Mouse (Mus musculus) activated CD4-positive, CD25-positive, alpha-beta regulatory T cell, adult 4 months (primary cell): Measurements from ENCODE around the gene Pyroxd2. TPM values are rescaled to one million over a fixed set of nuclear protein-coding genes. Genes with fewer than 3 reads are reported as not detected.

Source experiments
- ATAC-seq: one replicate; pipeline ENCODE4 v1.8.0; 2017
- polyA plus RNA-seq, 2 experiments: library from polyadenylated mRNA; unstranded; fragments of 100-300 nt; shearing (Covaris generic); gene quantifications; one replicate each; pipeline ENCODE4 v1.2.1; 2017

Gene Pyroxd2
- polyA plus RNA-seq, 2 experiments from 2014 or later: 0.19 TPM; not detected in 1

DNA sequence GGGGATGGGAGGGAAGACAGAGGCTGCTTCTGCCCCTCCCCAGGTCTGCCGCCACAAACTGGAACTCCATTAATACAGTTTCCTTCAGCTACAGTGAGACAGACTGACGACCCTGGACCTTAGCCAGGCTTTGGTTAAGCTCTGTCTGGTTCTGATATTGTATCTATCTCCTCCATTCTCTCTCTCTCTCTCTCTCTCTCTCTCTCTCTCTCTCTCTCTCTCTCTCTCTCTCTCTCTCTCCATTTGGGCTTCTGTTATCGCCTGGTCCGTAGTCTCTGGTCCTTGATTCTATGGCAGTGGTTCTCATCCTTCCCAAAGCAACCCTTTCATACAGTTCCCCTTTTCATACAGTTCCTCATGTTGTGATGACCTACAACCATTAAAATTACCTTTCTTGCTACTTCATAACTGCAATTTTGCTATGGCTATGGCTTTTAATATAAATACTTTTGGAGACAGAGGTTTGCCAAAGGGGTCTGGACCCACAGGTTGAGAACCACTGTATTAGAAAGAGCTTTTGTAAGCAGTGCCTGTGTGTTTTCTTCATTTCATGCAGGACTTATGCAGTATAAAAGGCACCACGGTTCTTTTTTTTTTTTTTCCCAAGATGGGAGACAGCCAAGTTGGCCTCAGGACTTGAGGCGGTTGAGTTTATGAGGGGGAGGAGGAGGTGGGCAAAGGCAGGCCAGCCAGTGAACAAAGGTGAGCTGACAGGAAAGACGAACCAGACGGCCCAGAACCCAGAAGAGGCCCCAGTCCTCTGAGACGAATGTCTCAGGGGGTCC, 7.3 kb downstream of the Pyroxd2 start:
- ATAC-seq: no peak

DNA sequence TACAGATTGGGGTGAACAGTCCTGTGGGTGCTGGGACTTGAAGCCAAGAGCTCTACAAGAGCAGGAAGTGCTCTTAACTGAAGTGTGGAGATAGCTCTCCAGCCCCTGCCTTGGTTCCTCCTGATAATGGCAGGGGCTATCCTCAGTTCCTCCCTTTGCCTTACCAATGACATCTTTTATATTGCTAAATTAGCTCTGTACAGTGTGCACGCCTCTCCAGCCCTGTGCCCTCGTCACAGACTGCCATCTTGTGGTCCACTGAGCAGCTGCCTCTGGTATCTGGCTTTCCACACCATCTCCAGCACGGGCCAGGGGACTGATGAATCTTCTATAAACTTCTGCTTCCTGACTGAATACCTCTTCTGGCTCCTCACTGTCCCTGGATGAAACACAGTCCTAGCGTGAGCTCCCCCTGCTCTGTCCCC, 8.4 kb downstream of the Pyroxd2 start:
- no peak for ATAC-seq

DNA sequence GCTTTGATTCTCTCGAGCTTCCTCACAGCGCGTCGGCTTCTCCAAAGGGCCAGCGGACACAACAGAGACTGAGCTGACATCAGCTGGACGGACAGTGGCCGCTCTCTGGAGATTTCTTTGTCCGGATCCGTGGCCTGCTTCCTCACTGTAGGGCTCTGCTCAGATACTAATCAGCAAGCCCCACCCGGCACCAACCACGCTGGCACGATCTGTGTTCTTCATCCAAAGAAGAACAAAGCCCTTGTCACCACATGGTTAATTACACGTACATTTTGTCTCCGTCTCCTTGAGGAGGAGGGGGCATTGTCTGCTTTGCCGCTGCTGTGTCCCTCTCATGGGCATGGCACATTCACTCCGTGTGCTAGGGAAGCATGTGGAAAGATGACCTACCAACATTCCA, 9.3 kb downstream of the Pyroxd2 start:
- no peak for ATAC-seq

DNA sequence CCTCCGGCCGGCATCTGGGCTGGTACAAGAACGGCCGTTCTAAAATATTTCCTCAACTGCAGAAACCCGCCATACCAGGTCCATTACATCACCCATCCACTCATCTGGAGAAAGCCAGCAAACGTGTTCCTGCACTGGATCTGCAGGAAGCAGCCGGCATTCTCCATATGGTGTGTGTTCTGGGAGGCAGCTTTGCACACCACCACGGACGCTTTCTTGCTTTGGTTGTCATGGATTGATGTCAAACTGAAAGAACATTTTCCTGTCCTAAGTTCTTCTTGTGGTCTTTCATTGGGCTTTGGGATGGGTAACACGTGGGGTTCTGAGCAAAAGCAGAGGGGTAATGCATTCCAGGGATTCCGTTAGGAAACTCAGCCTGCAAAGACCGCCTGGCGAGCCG, 10.7 kb downstream of the Pyroxd2 start:
- ATAC-seq: no peak

DNA sequence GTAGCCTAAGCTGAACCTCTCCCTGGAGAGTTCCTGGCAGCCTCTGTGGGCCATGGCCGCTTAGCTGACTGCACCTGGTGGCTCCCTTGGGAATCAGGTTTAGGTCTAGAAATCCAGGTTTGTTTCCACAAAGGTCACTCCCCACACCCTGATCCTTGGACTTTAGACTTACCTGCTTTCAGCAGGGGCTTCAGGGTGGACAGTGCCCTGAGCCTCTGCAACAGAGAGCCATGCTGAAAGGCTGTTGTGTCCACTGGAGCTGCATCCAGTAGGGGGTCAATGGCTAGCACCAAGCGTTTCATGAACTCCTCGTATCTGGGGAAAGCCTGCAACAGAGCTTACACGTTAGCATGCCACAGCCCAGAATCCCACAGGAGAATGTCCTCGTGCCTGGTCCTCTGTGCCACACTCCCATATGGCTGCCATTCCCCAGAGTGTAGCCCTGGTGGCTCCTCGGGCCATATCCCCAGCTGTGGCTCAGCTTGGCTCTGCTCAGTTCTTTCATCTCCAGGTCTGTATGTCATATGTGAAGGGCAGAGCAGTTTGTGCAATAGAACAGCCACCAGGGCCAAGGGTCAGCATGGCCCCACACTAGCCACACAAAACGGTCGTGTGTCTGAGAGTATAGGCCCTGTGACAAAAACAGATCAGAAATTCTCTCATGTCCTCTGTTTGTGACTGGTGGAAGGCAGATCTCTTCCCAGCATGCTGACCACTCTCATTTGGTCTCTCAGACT, 12.2 kb downstream of the Pyroxd2 start:
- ATAC-seq: no peak

DNA sequence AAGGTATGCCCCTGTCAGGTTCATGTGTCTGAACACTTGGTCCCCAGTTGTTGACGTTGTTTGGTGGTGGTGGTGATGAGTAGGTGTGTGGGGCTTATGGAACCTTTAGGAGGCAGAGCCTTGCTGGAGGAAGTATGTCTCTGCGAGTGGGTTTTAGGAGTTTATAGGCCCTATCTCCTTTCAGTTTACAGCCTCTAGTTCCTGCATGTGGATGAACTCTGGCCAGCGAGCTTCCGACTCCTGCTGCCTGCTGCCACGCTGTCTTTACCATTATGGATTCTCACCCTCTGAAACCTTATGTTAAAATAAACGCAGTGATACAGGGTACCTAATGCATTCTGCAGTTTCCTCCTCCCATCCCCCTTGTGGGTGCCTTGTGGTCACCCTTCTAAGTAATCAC, 12.8 kb downstream of the Pyroxd2 start:
- ATAC-seq: no peak

DNA sequence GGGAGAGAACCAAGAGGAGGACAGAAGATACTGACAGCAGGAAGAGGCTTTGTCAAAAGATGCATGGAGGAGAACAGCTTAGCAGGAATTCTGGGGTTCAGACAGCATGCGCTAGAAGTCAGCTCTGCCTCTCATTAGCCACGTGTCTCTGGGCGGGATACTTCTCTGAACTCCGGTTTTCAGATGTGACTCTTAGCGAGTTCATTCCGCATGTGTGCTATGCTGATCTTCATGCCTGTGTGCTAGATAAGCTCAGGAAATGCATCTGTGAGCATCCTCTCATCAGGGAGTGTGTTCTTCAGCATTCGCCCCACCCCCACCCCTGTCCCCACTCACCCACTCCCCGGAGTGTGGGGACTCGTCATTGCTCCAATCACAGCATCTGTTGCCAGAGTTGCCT, 14.8 kb downstream of the Pyroxd2 start:
- no peak for ATAC-seq

DNA sequence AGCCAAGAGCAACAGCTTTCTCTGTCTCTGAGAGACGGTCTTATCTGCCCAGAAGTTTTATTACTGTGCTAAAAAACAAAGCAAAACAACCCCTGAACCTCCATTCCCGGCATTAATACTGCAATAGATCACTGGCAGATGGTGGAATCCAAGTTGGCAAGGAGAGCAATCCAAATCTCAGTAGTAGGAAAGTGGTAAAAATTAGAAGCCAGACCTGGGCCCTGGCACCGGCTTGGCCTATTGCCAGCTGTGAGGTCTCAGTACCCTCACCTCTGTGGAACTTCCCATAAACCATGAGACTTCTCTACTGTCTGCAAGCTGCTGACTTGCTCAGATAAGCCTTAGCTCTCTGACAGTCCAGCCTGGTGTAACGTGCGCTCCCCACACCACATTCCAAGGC, 17.6 kb downstream of the Pyroxd2 start:
- ATAC-seq: no peak

DNA sequence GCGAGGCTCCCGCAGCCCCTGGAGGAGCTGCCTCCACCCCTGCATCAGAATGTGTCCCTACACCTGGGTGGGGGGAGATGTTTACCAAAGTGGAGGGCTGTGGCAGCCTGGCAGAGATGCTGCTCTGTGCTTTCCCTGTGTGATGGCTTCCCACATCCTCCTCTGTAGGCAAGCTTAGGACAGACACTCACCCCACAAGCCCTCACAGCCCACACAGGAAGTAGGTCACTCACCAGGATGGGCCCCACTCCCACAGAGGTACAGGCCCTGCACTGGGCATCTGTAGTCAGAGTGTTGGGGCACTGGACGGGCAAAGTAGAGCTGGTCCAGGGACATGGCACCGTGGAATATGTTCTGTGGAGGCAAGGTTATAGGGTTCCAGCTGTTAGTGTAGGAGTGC, 25.2 kb downstream of the Pyroxd2 start:
- no peak for ATAC-seq

DNA sequence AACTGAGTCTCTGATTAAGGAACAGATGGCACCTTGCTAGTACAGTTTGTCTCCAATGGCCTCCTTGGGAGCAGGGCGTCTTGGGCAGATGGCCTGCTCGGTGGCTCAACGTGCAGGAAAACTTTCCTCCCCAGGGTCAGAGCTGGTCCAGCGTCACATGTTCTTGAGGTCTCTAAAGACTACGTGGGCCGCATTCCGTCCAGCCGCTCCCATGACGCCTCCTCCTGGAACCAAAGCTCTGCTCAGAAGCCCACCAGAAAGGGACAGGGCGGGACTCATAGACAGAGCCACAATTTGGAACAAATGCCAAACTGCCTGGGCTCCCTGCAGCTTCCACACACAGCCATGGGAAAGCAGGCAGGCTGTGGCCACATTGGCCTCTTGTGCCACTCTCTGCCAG, 25.8 kb downstream of the Pyroxd2 start:
- no peak for ATAC-seq

DNA sequence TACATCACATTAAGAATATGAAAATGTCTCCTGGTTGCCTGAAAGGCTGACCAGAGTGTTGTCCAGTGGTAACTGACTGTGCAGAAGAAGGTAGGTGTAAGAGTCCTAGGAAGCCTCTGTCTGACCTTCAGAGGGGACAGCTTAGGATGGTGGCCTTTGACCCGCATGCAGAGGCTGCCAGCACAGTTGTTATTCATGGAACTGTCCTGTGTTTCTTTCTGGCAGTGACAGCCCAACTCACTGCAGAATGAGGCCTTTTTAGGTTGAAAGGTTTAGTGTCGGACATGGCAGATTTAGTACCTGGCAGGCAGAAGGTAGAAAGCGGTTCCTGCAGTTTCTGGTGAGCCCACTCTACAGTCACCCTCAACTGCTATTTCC, 26.6 kb downstream of the Pyroxd2 start:
- ATAC-seq: no peak

DNA sequence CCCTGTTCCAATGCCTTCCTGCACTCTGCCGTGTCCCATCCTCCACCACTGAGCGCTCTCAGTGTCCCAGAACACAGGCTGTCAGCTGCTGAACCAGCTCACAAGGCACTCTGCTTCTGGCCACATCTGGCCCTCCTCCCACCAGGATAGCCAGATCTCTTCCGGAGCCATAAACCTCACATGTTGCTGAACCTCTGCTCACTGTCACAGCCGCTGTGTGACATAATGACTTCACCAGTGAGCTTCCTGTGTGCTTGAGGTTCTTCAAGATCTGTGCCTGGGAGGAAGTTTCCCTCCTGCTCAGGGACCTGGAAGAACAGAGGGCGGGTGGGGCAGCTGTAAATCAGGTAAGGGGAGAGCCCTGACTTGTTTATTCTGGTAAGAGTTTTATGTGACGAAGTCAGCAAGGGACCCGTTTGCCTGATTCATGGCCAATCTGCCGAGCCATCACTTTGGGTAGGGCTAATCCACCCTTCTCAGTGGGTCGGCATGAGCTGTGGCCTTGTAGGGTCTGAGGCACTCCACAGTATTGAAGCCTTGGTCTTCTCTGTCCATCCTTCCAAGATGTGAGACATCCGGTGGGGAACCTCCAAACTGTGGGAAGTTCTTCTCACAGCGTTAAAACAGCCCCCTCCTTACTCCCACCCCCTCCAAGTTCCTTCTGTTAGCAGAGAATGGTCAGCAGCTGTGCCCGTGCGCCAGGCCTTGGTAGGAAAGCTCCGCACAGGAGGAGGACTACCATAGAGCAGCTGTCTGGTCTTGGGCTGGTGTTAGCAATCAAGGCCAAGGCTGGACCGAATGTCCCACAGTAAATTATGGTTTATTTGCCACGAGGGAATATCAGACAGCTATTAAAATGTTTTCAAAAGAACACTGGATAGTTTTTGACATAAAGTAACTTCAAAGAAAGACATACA, 27.3 kb downstream of the Pyroxd2 start:
- no peak for ATAC-seq

DNA sequence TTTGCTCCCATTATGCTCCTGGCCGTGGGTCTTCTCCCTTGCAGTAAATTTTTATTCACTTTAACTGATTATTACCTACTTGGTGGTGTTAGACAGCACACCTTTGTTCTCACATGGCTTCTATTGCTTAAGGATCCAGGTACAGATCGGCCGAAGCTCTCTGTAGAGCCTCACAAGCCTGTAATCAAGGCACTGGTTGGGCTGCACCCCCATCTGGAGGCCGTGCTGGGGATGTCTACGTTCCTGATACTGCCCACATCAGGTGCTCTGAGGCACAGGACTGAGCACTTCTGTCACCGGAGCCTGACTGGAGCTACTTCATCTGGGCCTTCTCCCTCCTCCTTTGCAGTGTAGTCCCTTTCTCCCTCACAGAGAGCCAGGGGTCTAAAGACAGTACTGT, 29.3 kb downstream of the Pyroxd2 start:
- ATAC-seq: no peak

DNA sequence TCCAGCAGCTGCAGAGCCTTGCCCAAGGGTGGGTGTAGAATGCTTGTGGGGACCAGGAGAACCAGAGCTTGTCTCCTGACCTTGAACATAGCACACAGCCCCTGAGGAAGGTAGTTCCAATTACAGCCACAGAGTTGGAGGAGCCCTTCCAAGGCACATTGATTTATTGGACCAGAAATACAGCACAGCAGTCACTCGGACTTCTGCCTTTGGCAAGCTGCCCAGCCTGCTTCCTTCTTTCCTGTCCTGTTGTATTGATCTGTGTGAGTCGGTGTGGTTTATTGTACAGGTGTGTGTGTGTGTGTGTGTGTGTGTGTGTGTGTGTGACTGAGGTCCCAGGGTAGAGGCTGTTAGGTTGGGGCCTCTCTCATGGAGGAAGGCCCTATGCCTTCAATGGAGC, 30.1 kb downstream of the Pyroxd2 start:
- ATAC-seq: no peak

DNA sequence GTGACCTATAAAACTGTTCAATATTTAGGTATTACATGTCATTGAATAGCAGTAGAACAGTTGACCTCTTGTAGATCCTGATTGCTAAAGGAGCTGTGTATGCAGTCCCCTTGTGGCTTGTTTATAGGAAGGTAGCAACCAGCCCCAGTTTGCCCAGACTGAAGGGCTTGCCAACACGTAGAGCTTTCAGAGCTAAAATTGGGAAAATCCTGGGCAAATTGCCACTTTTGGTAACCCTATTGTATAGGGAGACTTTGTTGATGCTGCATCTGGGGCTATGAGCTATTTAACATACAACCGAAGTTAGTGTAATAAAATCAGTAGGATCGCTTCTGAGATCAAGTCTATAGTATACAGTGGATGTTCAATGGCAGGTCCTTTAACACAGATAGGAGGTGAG, 34.5 kb downstream of the Pyroxd2 start:
- ATAC-seq: no peak

DNA sequence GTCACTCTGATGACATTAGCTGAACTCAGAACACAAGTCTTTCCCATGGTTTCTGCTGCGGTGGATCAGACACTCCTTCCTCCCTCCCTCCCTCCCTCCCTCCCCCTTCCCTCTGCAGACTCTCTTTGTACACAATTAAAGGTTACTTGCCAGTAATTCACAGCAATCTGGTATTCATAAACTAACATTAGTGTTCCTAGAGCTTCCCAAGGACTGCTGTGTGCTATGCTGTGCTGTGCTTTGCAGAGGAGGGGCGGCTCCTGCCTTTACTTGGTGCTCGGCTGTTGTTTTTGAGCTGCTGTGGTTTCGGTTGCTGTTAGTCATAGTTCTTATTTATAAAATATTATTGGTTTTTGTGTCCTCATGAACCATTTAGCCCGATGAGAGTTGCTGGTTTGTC, 34.9 kb downstream of the Pyroxd2 start:
- no peak for ATAC-seq

DNA sequence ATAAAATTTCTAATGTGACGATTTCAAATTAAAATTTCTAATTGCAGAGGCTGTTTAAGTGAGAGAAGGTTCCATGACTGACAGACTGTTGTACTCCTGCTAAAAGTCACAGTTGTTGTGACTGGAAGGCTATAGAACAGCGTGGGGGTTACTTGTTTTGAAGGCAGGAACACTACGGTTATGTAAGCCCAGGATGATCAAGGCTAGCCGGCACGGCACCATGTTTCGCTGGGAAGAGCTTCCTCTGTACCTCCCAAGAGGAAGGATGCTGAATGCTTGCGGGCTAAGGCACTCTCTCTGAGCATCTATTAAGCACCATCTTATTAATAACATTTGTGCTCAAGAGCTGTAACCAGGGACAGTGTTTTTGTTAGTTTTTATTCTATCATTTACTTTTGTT, 36.1 kb downstream of the Pyroxd2 start:
- no peak for ATAC-seq

DNA sequence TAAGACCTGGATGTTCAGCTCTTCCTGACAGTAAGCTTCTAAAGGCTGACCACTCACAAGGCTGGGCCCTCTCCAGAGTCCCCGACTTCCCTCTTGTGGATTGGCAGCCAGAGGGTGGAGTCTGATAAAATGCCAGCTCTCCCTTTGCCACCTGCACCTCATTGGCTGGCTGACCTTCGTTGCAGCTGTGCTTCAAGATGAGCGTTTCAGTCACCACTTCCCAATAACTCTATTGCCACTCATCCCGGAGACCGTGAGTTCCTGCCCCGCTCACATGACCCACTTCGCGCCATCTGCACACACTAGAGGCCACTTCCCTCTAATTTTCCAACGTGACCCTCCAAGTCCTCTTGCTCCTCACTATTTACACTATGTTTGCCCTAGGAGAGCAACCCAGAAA, 38.8 kb downstream of the Pyroxd2 start:
- no peak for ATAC-seq

DNA sequence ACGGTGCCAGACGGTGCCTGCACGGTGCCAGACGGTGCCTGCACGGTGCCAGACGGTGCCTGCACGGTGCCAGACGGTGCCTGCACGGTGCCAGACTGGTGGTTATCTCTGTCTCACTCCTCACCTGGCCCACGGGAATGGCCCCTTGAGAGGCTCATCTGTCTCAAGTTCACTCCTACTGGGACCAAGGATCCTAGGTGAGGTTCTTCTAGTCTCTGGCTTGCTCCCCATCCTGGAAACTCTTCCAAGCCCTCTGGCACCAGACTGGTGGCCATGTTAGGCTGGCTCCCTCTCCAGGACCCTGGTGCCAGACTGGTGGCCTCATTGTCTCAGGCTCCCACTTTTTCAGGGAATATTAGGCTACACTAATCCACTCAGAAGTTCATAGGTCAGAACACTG, 53.1 kb downstream of the Pyroxd2 start:
- no peak for ATAC-seq

DNA sequence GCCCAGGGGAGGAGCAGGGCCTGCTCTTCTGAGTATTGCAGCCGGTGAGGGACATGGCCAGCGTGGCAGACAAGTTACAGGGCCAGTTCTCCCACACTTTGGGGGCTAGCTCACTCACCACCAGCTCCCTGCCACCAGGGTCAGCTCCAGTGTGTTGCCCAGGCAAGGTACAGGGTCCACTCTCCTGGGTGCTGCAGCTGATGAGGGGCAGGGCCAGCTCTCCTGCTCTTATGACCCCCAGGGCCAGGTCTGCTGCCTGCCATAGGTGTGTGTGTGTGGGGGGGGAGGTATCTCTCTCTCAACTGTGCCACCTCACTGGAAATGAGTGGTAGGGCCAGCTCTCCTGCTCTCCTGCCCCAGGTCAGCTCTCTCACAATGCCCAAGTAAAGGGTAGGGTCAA, 54.0 kb downstream of the Pyroxd2 start:
- ATAC-seq: no peak

DNA sequence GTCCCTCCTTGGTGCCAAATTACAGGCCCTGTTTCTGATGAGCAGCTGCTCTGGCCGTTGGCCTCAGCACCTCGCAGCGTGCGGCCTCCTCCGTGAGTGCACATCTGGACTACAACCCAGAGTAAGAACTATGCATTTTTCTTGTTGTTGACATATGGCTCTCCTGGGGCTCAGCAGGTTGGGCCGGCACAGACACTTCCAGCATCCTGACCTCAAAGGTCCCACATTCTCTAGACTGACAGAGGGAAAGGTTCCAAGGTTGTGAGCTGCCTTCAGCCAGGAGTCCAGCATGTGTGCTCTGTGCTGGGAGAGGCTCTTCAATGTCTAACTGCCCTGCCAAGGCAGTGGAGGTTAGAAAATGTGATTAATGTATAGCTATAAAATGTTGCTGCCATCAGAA, 55.2 kb downstream of the Pyroxd2 start:
- no peak for ATAC-seq

DNA sequence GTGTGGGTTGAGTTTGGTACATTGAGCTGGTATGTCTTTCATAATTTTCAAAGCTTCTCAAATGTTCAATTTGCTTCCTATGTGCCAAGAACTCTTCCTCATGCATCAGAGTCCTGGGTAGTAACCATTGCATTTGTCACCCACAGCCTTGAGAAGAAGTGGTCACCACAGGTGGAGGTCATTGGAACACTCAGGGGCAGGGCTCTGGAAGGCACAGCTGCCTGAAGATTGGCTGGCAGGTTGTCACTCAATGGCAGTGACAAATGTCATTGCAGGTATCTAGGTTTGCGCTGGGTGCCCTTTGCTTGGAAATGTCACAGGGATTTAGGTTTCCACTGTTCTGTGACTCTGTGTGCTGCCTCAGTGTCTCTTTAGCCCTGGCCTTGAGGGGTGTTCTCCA, 62.3 kb downstream of the Pyroxd2 start:
- no peak for ATAC-seq

DNA sequence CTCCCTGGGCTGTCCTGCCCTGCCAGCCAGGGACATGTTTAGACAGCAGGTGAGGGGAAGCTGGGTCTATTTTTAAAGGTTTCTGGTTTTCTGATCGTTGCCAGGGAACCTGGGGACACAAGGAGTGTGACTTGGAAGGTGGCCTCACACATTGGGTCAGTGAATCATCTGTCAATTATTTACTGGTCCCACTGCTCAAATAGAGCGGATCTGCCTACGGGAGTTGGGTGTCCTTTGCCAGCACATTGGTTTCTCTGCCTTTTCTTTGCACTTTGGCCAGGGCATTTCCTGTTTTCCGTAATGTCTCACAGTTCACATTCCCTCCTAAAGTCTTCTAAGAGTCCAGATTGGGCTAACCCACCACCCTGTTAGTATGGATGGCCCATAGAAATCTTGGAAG, 62.8 kb downstream of the Pyroxd2 start:
- ATAC-seq: no peak
